Mouse (Mus musculus) stomach, postnatal 0 days (tissue): ENCODE measurements around the gene D630045J12Rik.

Source experiments
- CTCF ChIP-seq: IDR thresholded peaks from 2 replicates; pipeline ENCODE4 v1.5.1; 2016; ENCODE audit warnings: antibody characterized with exemption, low read depth, mild to moderate bottlenecking, moderate library complexity
- EP300 ChIP-seq: optimal IDR thresholded peaks from 2 replicates; pipeline ENCODE3; 2016; ENCODE audit warnings: antibody characterized with exemption

DNA sequence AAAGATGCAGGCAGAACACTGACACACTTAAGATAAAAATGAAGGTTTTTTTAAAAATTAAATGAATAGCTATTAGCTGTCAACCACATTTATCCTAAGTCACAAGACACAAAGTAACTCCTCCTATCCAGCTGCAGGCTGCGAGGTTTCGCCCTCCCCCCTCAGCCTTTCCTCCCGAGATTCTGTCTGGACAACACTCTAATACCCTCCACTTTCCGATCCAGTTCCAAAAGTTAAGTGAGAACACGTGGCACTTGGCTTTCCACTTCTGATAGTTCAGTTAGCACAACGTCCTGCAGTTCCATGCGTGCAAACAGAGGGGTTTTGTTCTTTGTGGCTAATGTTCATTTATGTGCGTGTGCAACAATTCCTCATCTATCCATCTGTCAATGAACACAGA lies 69.0 kb downstream of the D630045J12Rik start:
- TF ChIP-seq CTCF = no peak
- no peak for TF ChIP-seq EP300
